Comparison of ENCODE assay signal across 23 mouse cellular contexts in genomic region chr5:144983227-144983626, GRCm38 (mm10). TPM values are rescaled to one million over a fixed set of nuclear protein-coding genes. Genes with fewer than 3 reads are reported as not detected.
DNase-seq lines count a peak whose midpoint lies in the region; ATAC-seq and TF ChIP-seq lines count a peak whose summit lies in the region.
"Had no signal": no experiment of that assay in that cellular context is flagged by ENCODE, and none has a peak within 500 bp of the region (broad histone marks: within the 10 kb centered on the region; RNA-seq: fewer than 3 reads in every experiment).

No protein-coding gene starts in this region.

- WGBS in heart, adult 2 months = 93% methylated on average over 3 of the region's 3 CpGs
- WGBS in heart, embryonic 12.5 days = 87% methylated on average over 3 of the region's 3 CpGs
- 90% methylated on average over 3 of the region's 3 CpGs for WGBS in liver, postnatal 0 days (ENCODE audit: insufficient replicate concordance)
- WGBS in liver, embryonic 12.5 days (ENCODE audit: insufficient replicate concordance) = 80% methylated on average over 3 of the region's 3 CpGs
- WGBS in midbrain, embryonic 14.5 days = 96% methylated on average over 3 of the region's 3 CpGs

- no peaks in the 10 kb centered on the region for H3K4me1 ChIP-seq in heart, adult 2 months (ENCODE audit: control insufficient read depth, insufficient read depth, low read length)
- peaks cover 10% of the 10 kb centered on the region; the same call in 1 of the 2 replicates for H3K4me1 ChIP-seq in heart, embryonic 12.5 days (replicated peaks)
- H3K4me1 ChIP-seq in liver, postnatal 0 days (ENCODE audit: insufficient read depth) = no peaks in the 10 kb centered on the region
- H3K4me1 ChIP-seq in liver, embryonic 12.5 days = peaks cover under 1% of the 10 kb centered on the region; the same call in 1 of the 2 replicates
- no peaks in the 10 kb centered on the region for H3K4me1 ChIP-seq in ES-Bruce4 (ENCODE audit: control insufficient read depth, insufficient read depth, low read length)
- H3K4me1 ChIP-seq in midbrain, embryonic 14.5 days (ENCODE audit: control insufficient read depth, insufficient read depth, low read length) = no peaks in the 10 kb centered on the region
- H3K4me1 ChIP-seq: embryonic facial prominence, embryonic 15.5 days; limb, embryonic 15.5 days; midbrain, embryonic 10.5 days had no signal

- intact Hi-C loops in heart, adult 2 months (cut with DNase I) = no loop called here

- H3K9ac ChIP-seq in heart, adult 2 months (ENCODE audit: low read depth, low read length) = no peak overlapping the region
- no peak overlapping the region for H3K9ac ChIP-seq in heart, embryonic 12.5 days
- no peak overlapping the region for H3K9ac ChIP-seq in liver, postnatal 0 days (replicated peaks)
- H3K9ac ChIP-seq in liver, embryonic 12.5 days = no peak overlapping the region
- H3K9ac ChIP-seq in ES-Bruce4 (ENCODE audit: low read depth, poor library complexity, severe bottlenecking) = no peak overlapping the region
- no peak overlapping the region for H3K9ac ChIP-seq in midbrain, embryonic 14.5 days (replicated peaks; ENCODE audit: low read length)
- H3K9ac ChIP-seq: embryonic facial prominence, embryonic 15.5 days; limb, embryonic 15.5 days had no signal

- no peak overlapping the region for H3K4me3 ChIP-seq in heart, adult 2 months
- no peak overlapping the region for H3K4me3 ChIP-seq in heart, embryonic 12.5 days
- no peak overlapping the region for H3K4me3 ChIP-seq in liver, postnatal 0 days (ENCODE audit: low read depth, low read length)
- no peak overlapping the region for H3K4me3 ChIP-seq in liver, embryonic 12.5 days
- H3K4me3 ChIP-seq in ES-Bruce4 (ENCODE audit: low read depth, low read length) = no peak overlapping the region
- no peak overlapping the region for H3K4me3 ChIP-seq in midbrain, embryonic 14.5 days (replicated peaks; ENCODE audit: low read depth, low read length)
- H3K4me3 ChIP-seq: embryonic facial prominence, embryonic 15.5 days; limb, embryonic 15.5 days; midbrain, embryonic 10.5 days; myocyte had no signal

- H3K36me3 ChIP-seq in heart, adult 2 months (ENCODE audit: control insufficient read depth, insufficient read depth, low read length) = no peaks in the 10 kb centered on the region
- no peaks in the 10 kb centered on the region for H3K36me3 ChIP-seq in heart, embryonic 12.5 days
- H3K36me3 ChIP-seq in liver, postnatal 0 days (replicated peaks; ENCODE audit: insufficient read depth, low read length) = no peaks in the 10 kb centered on the region
- no peaks in the 10 kb centered on the region for H3K36me3 ChIP-seq in liver, embryonic 12.5 days
- no peaks in the 10 kb centered on the region for H3K36me3 ChIP-seq in ES-Bruce4 (ENCODE audit: control insufficient read depth, insufficient read depth, low read length, poor library complexity, severe bottlenecking)
- H3K36me3 ChIP-seq in midbrain, embryonic 14.5 days (ENCODE audit: control insufficient read depth, insufficient read depth, low read length) = no peaks in the 10 kb centered on the region
- H3K36me3 ChIP-seq: embryonic facial prominence, embryonic 15.5 days; limb, embryonic 15.5 days; midbrain, embryonic 10.5 days had no signal

- no peak for TF ChIP-seq EP300 in heart, adult 2 months (IDR thresholded peaks at IDR 0.05; ENCODE audit: insufficient read depth, low read depth, low read length)
- no peak for TF ChIP-seq EP300 in liver, postnatal 0 days (IDR thresholded peaks at IDR 0.05; ENCODE audit: low read depth)
- TF ChIP-seq EP300 in ES-Bruce4 (IDR thresholded peaks at IDR 0.05; ENCODE audit: insufficient read depth, low read depth, low read length) = no peak

- TF ChIP-seq POLR2A in heart, adult 2 months (IDR thresholded peaks at IDR 0.05; ENCODE audit: insufficient read depth, low read depth, low read length) = no peak
- no peak for TF ChIP-seq POLR2A in ES-Bruce4 (IDR thresholded peaks at IDR 0.05; ENCODE audit: insufficient read depth, low read length)

- peaks cover 17% of the 10 kb centered on the region for H3K9me3 ChIP-seq in heart, embryonic 12.5 days (replicated peaks)
- H3K9me3 ChIP-seq in liver, postnatal 0 days (ENCODE audit: low read length) = peaks cover 8% of the 10 kb centered on the region
- peaks cover 10% of the 10 kb centered on the region; the same call in 1 of the 2 replicates for H3K9me3 ChIP-seq in liver, embryonic 12.5 days (replicated peaks)
- no peaks in the 10 kb centered on the region for H3K9me3 ChIP-seq in ES-Bruce4 (replicated peaks; ENCODE audit: control insufficient read depth, insufficient read depth, low read length, poor library complexity, severe bottlenecking)
- H3K9me3 ChIP-seq in midbrain, embryonic 14.5 days (ENCODE audit: control insufficient read depth, low read length) = no peaks in the 10 kb centered on the region
- H3K9me3 ChIP-seq: embryonic facial prominence, embryonic 15.5 days; limb, embryonic 15.5 days had no signal

- H3K27ac ChIP-seq in heart, adult 2 months = no peak overlapping the region
- no peak overlapping the region for H3K27ac ChIP-seq in heart, embryonic 12.5 days (ENCODE audit: poor library complexity, severe bottlenecking)
- no peak overlapping the region for H3K27ac ChIP-seq in liver, postnatal 0 days (ENCODE audit: low read depth)
- no peak overlapping the region for H3K27ac ChIP-seq in liver, embryonic 12.5 days
- no peak overlapping the region for H3K27ac ChIP-seq in ES-Bruce4 (ENCODE audit: insufficient read depth, low read length)
- no peak overlapping the region for H3K27ac ChIP-seq in midbrain, embryonic 14.5 days (replicated peaks; ENCODE audit: low read depth, low read length)
- H3K27ac ChIP-seq: embryonic facial prominence, embryonic 15.5 days; limb, embryonic 15.5 days; midbrain, embryonic 10.5 days had no signal

- TF ChIP-seq CTCF in heart, adult 2 months (IDR thresholded peaks at IDR 0.05) = peak; percentile 55
- peak; percentile 43 for TF ChIP-seq CTCF in liver, postnatal 0 days (IDR thresholded peaks at IDR 0.05; ENCODE audit: low read depth)
- peak; percentile 4 for TF ChIP-seq CTCF in ES-Bruce4 (IDR thresholded peaks at IDR 0.05; ENCODE audit: low read depth, low read length)

- no peak overlapping the region for H3K4me2 ChIP-seq in heart, embryonic 12.5 days
- no peak overlapping the region for H3K4me2 ChIP-seq in liver, postnatal 0 days (ENCODE audit: low read depth, low read length)
- H3K4me2 ChIP-seq in liver, embryonic 12.5 days = no peak overlapping the region
- no peak overlapping the region for H3K4me2 ChIP-seq in midbrain, embryonic 14.5 days (ENCODE audit: low read length)
- H3K4me2 ChIP-seq: embryonic facial prominence, embryonic 15.5 days; limb, embryonic 15.5 days had no signal

- ATAC-seq in heart, embryonic 12.5 days (ENCODE audit: insufficient number of reproducible peaks, low FRiP score) = no peak
- ATAC-seq in liver, postnatal 0 days = no peak
- no peak for ATAC-seq in liver, embryonic 12.5 days
- ATAC-seq in midbrain, embryonic 14.5 days (ENCODE audit: low FRiP score, low TSS enrichment) = no peak
- ATAC-seq: hindbrain, embryonic 16.5 days had no signal

- H3K79me2 ChIP-seq in heart, adult 2 months (replicated peaks; ENCODE audit: control insufficient read depth, insufficient read depth, low read length) = no peaks in the 10 kb centered on the region

- H3K27me3 ChIP-seq in heart, adult 2 months (ENCODE audit: control insufficient read depth, insufficient read depth, low read length) = no peaks in the 10 kb centered on the region
- no peaks in the 10 kb centered on the region; the same call in 1 of the 2 replicates for H3K27me3 ChIP-seq in heart, embryonic 12.5 days (replicated peaks)
- H3K27me3 ChIP-seq in liver, postnatal 0 days (ENCODE audit: insufficient read depth, low read length) = no peaks in the 10 kb centered on the region
- H3K27me3 ChIP-seq in liver, embryonic 12.5 days (replicated peaks) = no peaks in the 10 kb centered on the region
- no peaks in the 10 kb centered on the region for H3K27me3 ChIP-seq in ES-Bruce4 (ENCODE audit: control insufficient read depth, insufficient read depth, low read length, poor library complexity, severe bottlenecking)
- no peaks in the 10 kb centered on the region for H3K27me3 ChIP-seq in midbrain, embryonic 14.5 days (ENCODE audit: control insufficient read depth, insufficient read depth, low read length)
- H3K27me3 ChIP-seq: embryonic facial prominence, embryonic 15.5 days; limb, embryonic 15.5 days had no signal

- DNase-seq in heart, adult 2 months = no peak
- no peak for DNase-seq in liver, postnatal 0 days
- peak; percentile 30 for DNase-seq in naive thymus-derived CD4-positive, alpha-beta T cell, adult 2 months (ENCODE audit: low read depth)
- no peak for DNase-seq in cerebellum, adult 9-10 months
- DNase-seq in midbrain, embryonic 14.5 days = no peak
- DNase-seq: adrenal gland, postnatal 10 days; cerebellum, adult 8-10 months; heart, adult 18-20 months; kidney, postnatal 10 days; layer of hippocampus, adult 9-11 months; lung, postnatal 36 days had no signal

RNA-seq across cellular contexts. Expression of gene Smurf1, which starts 17.6 kb away (rescaled TPM):
- total RNA-seq in heart, adult 2 months (2021) = 10 to 100 TPM; 26.6 to 27.0 TPM
- 23.1 and 26.2 TPM in 2 replicates for polyA plus RNA-seq in heart, adult 2 months (2012; rRNA removed)
- polyA plus RNA-seq in heart, embryonic 12.5 days (2016; fragmentation: Nextera tagmentation; extraction: Ambion mirVana) = 18.7 and 21.6 TPM in 2 replicates
- polyA plus RNA-seq in liver, postnatal 0 days (2015; fragmentation: Nextera tagmentation; extraction: Ambion mirVana) = 2.1 and 2.2 TPM in 2 replicates
- 4.2 and 4.7 TPM in 2 replicates for polyA plus RNA-seq in liver, embryonic 12.5 days (2016; fragmentation: Nextera tagmentation; extraction: Ambion mirVana)
- 18.4 and 19.7 TPM in 2 replicates for polyA plus RNA-seq in ES-Bruce4 (2011; ENCODE audit: insufficient read depth, insufficient read length, low read depth, missing spikeins)
- 42.8 and 44.9 TPM in 2 replicates for polyA plus RNA-seq in midbrain, embryonic 14.5 days (2014; fragmentation: Nextera tagmentation; extraction: Ambion mirVana)

RNA-seq across cellular contexts. Expression of gene Gm4871, which starts 49.3 kb away (rescaled TPM):
- total RNA-seq in heart, adult 2 months (2021) = not detected
- not detected in 2 replicates for polyA plus RNA-seq in heart, adult 2 months (2012; rRNA removed)
- polyA plus RNA-seq in heart, embryonic 12.5 days (2016; fragmentation: Nextera tagmentation; extraction: Ambion mirVana) = not detected in 2 replicates
- not detected in 2 replicates for polyA plus RNA-seq in liver, postnatal 0 days (2015; fragmentation: Nextera tagmentation; extraction: Ambion mirVana)
- polyA plus RNA-seq in liver, embryonic 12.5 days (2016; fragmentation: Nextera tagmentation; extraction: Ambion mirVana) = not detected in 2 replicates
- not detected in 2 replicates for polyA plus RNA-seq in ES-Bruce4 (2011; ENCODE audit: insufficient read depth, insufficient read length, low read depth, missing spikeins)
- polyA plus RNA-seq in midbrain, embryonic 14.5 days (2014; fragmentation: Nextera tagmentation; extraction: Ambion mirVana) = not detected in 2 replicates
- total RNA-seq: adrenal gland, postnatal 10 days; heart, adult 18-20 months; heart, postnatal 25 days; left cerebral cortex, postnatal 10 days had no signal
- polyA plus RNA-seq: embryonic facial prominence, embryonic 15.5 days; forebrain, embryonic 11.5 days; hindbrain, embryonic 16.5 days; limb, embryonic 15.5 days; midbrain, embryonic 10.5 days; myocyte; thymus, postnatal 0 days had no signal

RNA-seq across cellular contexts. Expression of gene 1700018F24Rik, which starts 59.6 kb away (rescaled TPM):
- total RNA-seq in heart, adult 2 months (2021) = not detected
- polyA plus RNA-seq in heart, adult 2 months (2012; rRNA removed) = not detected in 2 replicates
- not detected in 2 replicates for polyA plus RNA-seq in heart, embryonic 12.5 days (2016; fragmentation: Nextera tagmentation; extraction: Ambion mirVana)
- polyA plus RNA-seq in liver, postnatal 0 days (2015; fragmentation: Nextera tagmentation; extraction: Ambion mirVana) = not detected in 2 replicates
- polyA plus RNA-seq in liver, embryonic 12.5 days (2016; fragmentation: Nextera tagmentation; extraction: Ambion mirVana) = not detected in 2 replicates
- polyA plus RNA-seq in ES-Bruce4 (2011; ENCODE audit: insufficient read depth, insufficient read length, low read depth, missing spikeins) = not detected in 2 replicates
- polyA plus RNA-seq in midbrain, embryonic 14.5 days (2014; fragmentation: Nextera tagmentation; extraction: Ambion mirVana) = not detected in 2 replicates
- total RNA-seq: adrenal gland, postnatal 10 days; heart, adult 18-20 months; heart, postnatal 25 days; left cerebral cortex, postnatal 10 days had no signal
- polyA plus RNA-seq: forebrain, embryonic 11.5 days; hindbrain, embryonic 16.5 days; limb, embryonic 15.5 days; midbrain, embryonic 10.5 days; myocyte; thymus, postnatal 0 days had no signal

Comparison
In these comparisons a context has a peak if more than half of its experiments do, and no peak if none do; other contexts are left out.
1. CTCF ChIP-seq: peak in every context shown above with its lines; median percentile 55 in heart, adult 2 months; 43 in liver, postnatal 0 days; 4 in ES-Bruce4.